Mouse (Mus musculus) kidney, adult 9 months (tissue): ENCODE measurements at regions not wholly inside any gene's neighbourhood (a gene's known extent, or its start where the extent isn't known, plus 50 kb on each side); places are given as distances from the start of the nearest gene placed in this dataset.
A peak's percentile ranks its signal among the peaks of the same experiment; 100 is the strongest.

Source experiments
- DNase-seq: peaks from one replicate; pipeline ENCODE4 v3.0.0; 2022

GRCm38 (mm10) chr2:59406976-59407375, 77.5 kb upstream of the Dapl1 start:
- no peak for DNase-seq

- no peak for DNase-seq
These were observed 76.9 kb upstream of the Dapl1 start for GRCm38 (mm10) chr2:59407512-59407988.

- DNase-seq, result no peak
These were observed 76.3 kb upstream of the Dapl1 start for GRCm38 (mm10) chr2:59408040-59408587.

GRCm38 (mm10) chr2:59414612-59415011, 69.8 kb upstream of the Dapl1 start:
- DNase-seq, result no peak

- DNase-seq, result no peak
These were observed 67.8 kb upstream of the Dapl1 start for GRCm38 (mm10) chr2:59416491-59417195.

- DNase-seq, result no peak
These were observed 67.0 kb upstream of the Dapl1 start for GRCm38 (mm10) chr2:59417384-59417955.

- no peak for DNase-seq
These were observed 64.0 kb upstream of the Dapl1 start for GRCm38 (mm10) chr2:59420496-59420895.

GRCm38 (mm10) chr2:59422291-59423242, 61.9 kb upstream of the Dapl1 start:
- DNase-seq, result peak; percentile 33

- no peak for DNase-seq
These were observed 60.2 kb upstream of the Dapl1 start for GRCm38 (mm10) chr2:59424205-59424604.

GRCm38 (mm10) chr2:59424729-59425128, 59.7 kb upstream of the Dapl1 start:
- no peak for DNase-seq

GRCm38 (mm10) chr2:59425876-59426275, 58.6 kb upstream of the Dapl1 start:
- DNase-seq, result no peak

GRCm38 (mm10) chr2:59431466-59431865, 53.0 kb upstream of the Dapl1 start:
- no peak for DNase-seq

GRCm38 (mm10) chr2:59431867-59432266, 52.6 kb upstream of the Dapl1 start:
- no peak for DNase-seq
